Mouse (Mus musculus) MEL (cell line): ENCODE results near the gene Csad. TPM values are rescaled to one million over a fixed set of nuclear protein-coding genes. Genes with fewer than 3 reads are reported as not detected.

Experiments used
- DNase-seq: peaks from one replicate; pipeline ENCODE4 v3.0.0; 2011; ENCODE audit warnings: low read depth, low spot score
- H3K27ac ChIP-seq: 2 replicates; pipeline ENCODE4 v1.5.1; 2012; ENCODE audit warnings: low read depth, mild to moderate bottlenecking, control low read depth, low read length, moderate library complexity; ENCODE audit not compliant: control insufficient read depth
- H3K27me3 ChIP-seq, 2 experiments: fragments of 150-350 bp in 1 of 2; sonication (generic) in 1 of 2; 2 replicates each; pipeline ENCODE4 v1.6.1; 2012; ENCODE audit warnings: low read length in 2 of 2, mild to moderate bottlenecking in 2 of 2, improper control_type of control experiment in 1 of 2, moderate library complexity in 1 of 2; ENCODE audit not compliant: insufficient read depth in 2 of 2, control insufficient read depth in 1 of 2
- H3K36me3 ChIP-seq, 2 experiments: 2 replicates each; pipeline ENCODE4 v1.6.1; 2012 to 2014; ENCODE audit warnings: low read length in 2 of 2, improper control_type of control experiment in 1 of 2, inconsistent platforms in 1 of 2, mild to moderate bottlenecking in 1 of 2; ENCODE audit not compliant: insufficient read depth in 2 of 2, control insufficient read depth in 1 of 2
- H3K4me1 ChIP-seq, 2 experiments: fragments of 150-350 bp in 1 of 2; sonication (generic) in 1 of 2; 2 replicates each; pipeline ENCODE4 v1.6.1; 2012; ENCODE audit warnings: low read length in 2 of 2, improper control_type of control experiment in 1 of 2, mild to moderate bottlenecking in 1 of 2; ENCODE audit not compliant: insufficient read depth in 2 of 2, control insufficient read depth in 1 of 2
- H3K4me3 ChIP-seq, 2 experiments: fragments of 150-350 bp in 1 of 2; sonication (generic) in 1 of 2; 2 replicates each; pipeline ENCODE4 v1.5.1; 2012; ENCODE audit warnings: low read depth in 2 of 2, low read length in 2 of 2, mild to moderate bottlenecking in 2 of 2, moderate library complexity in 2 of 2, control low read depth in 1 of 2, improper control_type of control experiment in 1 of 2; ENCODE audit not compliant: control insufficient read depth in 1 of 2, insufficient read depth in 1 of 2
- H3K79me2 ChIP-seq: 2 replicates; pipeline ENCODE4 v1.6.1; 2012; ENCODE audit warnings: mild to moderate bottlenecking, low read length, moderate library complexity; ENCODE audit not compliant: control insufficient read depth, poor library complexity, insufficient read depth
- H3K9ac ChIP-seq: 2 replicates; pipeline ENCODE4 v1.6.1; 2012; ENCODE audit warnings: low read depth, mild to moderate bottlenecking, control low read depth, low read length, moderate library complexity; ENCODE audit not compliant: control insufficient read depth, poor library complexity, severe bottlenecking
- H3K9me3 ChIP-seq: fragments of 150-350 bp; sonication (generic); replicated peaks from 2 replicates; pipeline ENCODE4 v1.6.1; 2012; ENCODE audit warnings: mild to moderate bottlenecking, low read length, improper control_type of control experiment, moderate library complexity; ENCODE audit not compliant: insufficient read depth
- BHLHE40 ChIP-seq: IDR thresholded peaks from 2 replicates; pipeline ENCODE4 v1.6.1; 2012; ENCODE audit warnings: low read depth, mild to moderate bottlenecking, inconsistent platforms, low read length, improper control_type of control experiment, borderline replicate concordance
- CHD1 ChIP-seq: IDR thresholded peaks from 2 replicates; pipeline ENCODE4 v1.6.1; 2012; ENCODE audit warnings: low read depth, mild to moderate bottlenecking, inconsistent platforms, low read length, improper control_type of control experiment
- CTCF ChIP-seq, 3 experiments: IDR thresholded peaks in 2 of 3; conservative IDR thresholded peaks in 1 of 3; 2 replicates each; pipeline ENCODE4 v1.5.1; 2011 to 2012; ENCODE audit warnings: low read length in 3 of 3, low read depth in 2 of 3, mild to moderate bottlenecking in 2 of 3, improper control_type of control experiment in 1 of 3, inconsistent platforms in 1 of 3, mixed read lengths in 1 of 3, moderate library complexity in 1 of 3; ENCODE audit not compliant: control insufficient read depth in 1 of 3, insufficient read depth in 1 of 3, poor library complexity in 1 of 3, severe bottlenecking in 1 of 3
- E2F4 ChIP-seq: IDR thresholded peaks from 2 replicates; pipeline ENCODE4 v1.6.1; 2011; ENCODE audit warnings: low read depth, low read length, improper control_type of control experiment, borderline replicate concordance
- ELF1 ChIP-seq: IDR thresholded peaks from 2 replicates; pipeline ENCODE4 v1.6.1; 2014; ENCODE audit warnings: low read depth, mild to moderate bottlenecking, inconsistent platforms, low read length, improper control_type of control experiment, moderate library complexity
- EP300 ChIP-seq, 2 experiments: IDR thresholded peaks; 2 replicates each; pipeline ENCODE4 v1.6.1; 2011; ENCODE audit warnings: improper control_type of control experiment in 2 of 2, low read length in 2 of 2, low read depth in 1 of 2, mild to moderate bottlenecking in 1 of 2
- ETS1 ChIP-seq: IDR thresholded peaks from 2 replicates; pipeline ENCODE4 v1.6.1; 2012; ENCODE audit warnings: low read depth, mild to moderate bottlenecking, inconsistent platforms, low read length, improper control_type of control experiment, moderate library complexity
- GABPA ChIP-seq: IDR thresholded peaks from 2 replicates; pipeline ENCODE4 v1.6.1; 2012; ENCODE audit warnings: low read depth, mild to moderate bottlenecking, inconsistent platforms, low read length, improper control_type of control experiment, moderate library complexity
- GATA1 ChIP-seq: IDR thresholded peaks from 2 replicates; pipeline ENCODE4 v1.6.1; 2011; ENCODE audit warnings: low read depth, low read length, improper control_type of control experiment
- HCFC1 ChIP-seq: IDR thresholded peaks from 2 replicates; pipeline ENCODE4 v1.6.1; 2012; ENCODE audit warnings: low read depth, mild to moderate bottlenecking, inconsistent platforms, low read length, improper control_type of control experiment, moderate library complexity
- JUND ChIP-seq: IDR thresholded peaks from 2 replicates; pipeline ENCODE4 v1.6.1; 2011; ENCODE audit warnings: low read depth, mild to moderate bottlenecking, improper control_type of control experiment, low read length
- KAT2A ChIP-seq: conservative IDR thresholded peaks from 2 replicates; pipeline ENCODE4 v1.6.1; 2012; ENCODE audit warnings: low read depth, low read length, improper control_type of control experiment, inconsistent platforms
- MAFK ChIP-seq: IDR thresholded peaks from 2 replicates; pipeline ENCODE4 v1.6.1; 2011; ENCODE audit warnings: low read depth, mild to moderate bottlenecking, low read length, improper control_type of control experiment, borderline replicate concordance
- MAX ChIP-seq: IDR thresholded peaks from 2 replicates; pipeline ENCODE4 v1.6.1; 2011; ENCODE audit warnings: low read length, improper control_type of control experiment
- MAZ ChIP-seq: IDR thresholded peaks from 2 replicates; pipeline ENCODE4 v1.6.1; 2012; ENCODE audit warnings: low read depth, mild to moderate bottlenecking, inconsistent platforms, low read length, improper control_type of control experiment
- MXI1 ChIP-seq: IDR thresholded peaks from 2 replicates; pipeline ENCODE4 v1.6.1; 2011; ENCODE audit warnings: mild to moderate bottlenecking, low read depth, low read length, improper control_type of control experiment
- MYB ChIP-seq: IDR thresholded peaks from 2 replicates; pipeline ENCODE4 v1.6.1; 2011; ENCODE audit warnings: mild to moderate bottlenecking, low read depth, low read length, improper control_type of control experiment
- MYC ChIP-seq: IDR thresholded peaks from 2 replicates; pipeline ENCODE4 v1.6.1; 2011; ENCODE audit warnings: low read depth, mild to moderate bottlenecking, low read length, improper control_type of control experiment, moderate library complexity
- NELFE ChIP-seq: IDR thresholded peaks from 2 replicates; pipeline ENCODE4 v1.6.1; 2011; ENCODE audit warnings: low read depth, low read length, improper control_type of control experiment
- NRF1 ChIP-seq: IDR thresholded peaks from 2 replicates; pipeline ENCODE4 v1.6.1; 2014; ENCODE audit warnings: low read depth, mild to moderate bottlenecking, inconsistent platforms, low read length, improper control_type of control experiment, moderate library complexity; ENCODE audit not compliant: poor library complexity, insufficient read depth, severe bottlenecking
- POLR2AphosphoS2 ChIP-seq: IDR thresholded peaks from 2 replicates; pipeline ENCODE4 v1.6.1; 2011; ENCODE audit warnings: low read length, improper control_type of control experiment
- POLR2AphosphoS5 ChIP-seq: IDR thresholded peaks from 2 replicates; pipeline ENCODE4 v1.6.1; 2012; ENCODE audit warnings: low read depth, borderline replicate concordance, mild to moderate bottlenecking, inconsistent platforms, low read length, moderate library complexity, mixed read lengths
- RAD21 ChIP-seq: IDR thresholded peaks from 2 replicates; pipeline ENCODE4 v1.6.1; 2011; ENCODE audit warnings: mild to moderate bottlenecking, low read depth, low read length, improper control_type of control experiment
- RCOR1 ChIP-seq: IDR thresholded peaks from 2 replicates; pipeline ENCODE4 v1.6.1; 2012; ENCODE audit warnings: low read depth, mild to moderate bottlenecking, inconsistent platforms, low read length, improper control_type of control experiment
- SIN3A ChIP-seq: IDR thresholded peaks from 2 replicates; pipeline ENCODE4 v1.6.1; 2012; ENCODE audit warnings: low read length, improper control_type of control experiment, inconsistent platforms
- SMC3 ChIP-seq: IDR thresholded peaks from 2 replicates; pipeline ENCODE4 v1.6.1; 2011; ENCODE audit warnings: low read depth, low read length, improper control_type of control experiment
- TAL1 ChIP-seq: IDR thresholded peaks from 2 replicates; pipeline ENCODE4 v1.6.1; 2012; ENCODE audit warnings: mild to moderate bottlenecking, inconsistent platforms, low read length, moderate library complexity, mixed read lengths
- TBP ChIP-seq: IDR thresholded peaks from 2 replicates; pipeline ENCODE4 v1.8.0; 2011; ENCODE audit warnings: low read depth, low read length, improper control_type of control experiment
- TCF12 ChIP-seq: IDR thresholded peaks from 2 replicates; pipeline ENCODE4 v1.6.1; 2014; ENCODE audit warnings: low read depth, mild to moderate bottlenecking, inconsistent platforms, low read length, improper control_type of control experiment, moderate library complexity
- UBTF ChIP-seq: IDR thresholded peaks from 2 replicates; pipeline ENCODE4 v1.6.1; 2012; ENCODE audit warnings: low read depth, mild to moderate bottlenecking, inconsistent platforms, low read length, improper control_type of control experiment, moderate library complexity, borderline replicate concordance; ENCODE audit not compliant: insufficient read depth
- USF1 ChIP-seq: IDR thresholded peaks from 2 replicates; pipeline ENCODE4 v1.6.1; 2014; ENCODE audit warnings: low read depth, mild to moderate bottlenecking, inconsistent platforms, low read length, improper control_type of control experiment, moderate library complexity
- USF2 ChIP-seq, 2 experiments: IDR thresholded peaks; 2 replicates each; pipeline ENCODE4 v1.6.1; 2011 to 2012; ENCODE audit warnings: improper control_type of control experiment in 2 of 2, low read length in 2 of 2, borderline replicate concordance in 1 of 2, inconsistent platforms in 1 of 2, low read depth in 1 of 2, mild to moderate bottlenecking in 1 of 2; ENCODE audit not compliant: insufficient read depth in 1 of 2
- ZC3H11A ChIP-seq: IDR thresholded peaks from 2 replicates; pipeline ENCODE4 v1.6.1; 2012; ENCODE audit warnings: low read depth, mild to moderate bottlenecking, inconsistent platforms, low read length, improper control_type of control experiment
- ZKSCAN1 ChIP-seq: IDR thresholded peaks from 2 replicates; pipeline ENCODE4 v1.6.1; 2012; ENCODE audit warnings: low read depth, mild to moderate bottlenecking, inconsistent platforms, low read length, improper control_type of control experiment, moderate library complexity
- ZMIZ1 ChIP-seq: IDR thresholded peaks from 2 replicates; pipeline ENCODE4 v1.6.1; 2012; ENCODE audit warnings: low read depth, mild to moderate bottlenecking, inconsistent platforms, low read length, improper control_type of control experiment, moderate library complexity
- polyA plus RNA-seq, 2 experiments: library from polyadenylated mRNA; stranded (reverse) in 1 of 2; unstranded in 1 of 2; fragments of >175 nt in 1 of 2; fragments of >200 nt in 1 of 2; gene quantifications; 2 replicates each; pipeline versions ENCODE4 v1.2.1 to v1.2.4; 2012; ENCODE audit warnings: low replicate concordance in 2 of 2, low read depth in 1 of 2; ENCODE audit not compliant: insufficient read length in 2 of 2, insufficient read depth in 1 of 2, missing spikeins in 1 of 2
- total RNA-seq: library from RNA; depleted of rRNA; stranded (reverse); fragments of 300-350 nt; gene quantifications from 2 replicates; pipeline ENCODE4 v1.2.3, GENCODE M21; 2012

Gene Csad
- total and polyA plus RNA-seq, 3 experiments: 4.1 to 10.5 TPM; not detected in 1

DNA sequence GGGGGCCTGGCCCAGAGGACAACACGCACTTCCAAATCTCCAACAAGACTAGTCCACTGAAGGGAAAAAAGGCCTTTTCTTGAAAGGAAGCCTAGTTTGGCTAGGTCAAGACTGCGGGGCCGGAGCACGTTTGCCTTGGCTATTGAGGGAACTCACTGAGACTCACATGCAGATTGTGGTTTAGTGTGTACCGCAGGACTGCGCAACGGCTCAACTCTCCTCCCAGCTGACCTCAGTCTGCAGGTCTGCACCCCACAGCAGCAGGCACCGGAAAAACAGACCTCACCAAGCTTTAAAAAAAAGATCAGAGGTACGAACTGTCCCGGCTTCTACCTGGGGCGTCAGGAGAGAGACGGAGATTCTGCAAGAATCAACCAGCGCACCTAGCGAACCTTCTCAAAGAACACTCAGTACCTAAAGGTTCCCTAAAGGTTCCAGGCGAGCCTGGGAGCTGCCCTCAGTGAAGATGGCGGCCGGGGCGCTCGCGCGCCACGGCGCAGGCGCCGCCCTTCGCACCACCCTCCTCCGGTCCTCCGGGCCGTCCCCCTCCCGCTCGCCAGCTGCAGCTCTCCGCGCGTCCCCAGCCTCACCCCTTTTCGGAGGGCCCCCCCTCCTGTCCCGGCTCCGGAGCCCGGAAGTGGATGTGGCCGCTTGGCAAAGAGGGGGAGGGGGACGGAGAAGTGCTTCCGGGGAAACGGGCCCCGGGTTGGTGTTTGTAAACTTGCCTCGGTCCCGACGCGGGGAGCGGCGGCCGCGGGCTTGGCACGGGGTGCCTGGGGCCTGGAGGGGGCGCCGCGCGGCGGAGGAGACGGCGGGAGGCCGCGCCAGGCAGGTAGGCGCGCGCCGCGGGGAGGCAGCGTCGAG, 1.3 kb downstream of the Csad start, which contains the start of gene Zfp740:
Gene Zfp740 (plus strand): TSS at position 279 of the 864 bp plus-strand sequence.
- Histone ChIP-seq H3K9ac (peak within 1 kb of the TSS; percentile 97), H3K9me3 (no peaks in the 10 kb centered on the region), H3K36me3 (peaks cover 0 to 30% of the 10 kb centered on the region in 2 experiments; a peak in 3 of 4 replicates), H3K79me2 (peaks cover 8% of the 10 kb centered on the region), H3K4me1 (peaks cover 6 to 14% of the 10 kb centered on the region in 2 experiments), H3K27me3 (no peaks in the 10 kb centered on the region), H3K4me3 (peak within 1 kb of the TSS; percentile 93 to 97), H3K27ac (peak within 1 kb of the TSS; percentile 96)
- peak; percentile 99 for DNase-seq
- TF ChIP-seq POLR2AphosphoS2 (0 out of 2 replicates have a peak, but pooled peaks have one; percentile 17), ZC3H11A (no peak), ZMIZ1 (peak; percentile 70; the same call in 1 of the 2 replicates), USF1 (no peak; the same call in 1 of the 2 replicates), E2F4 (no peak), TCF12 (peak; percentile 69), MAZ (peak; percentile 100), GABPA (no peak), MXI1 (peak; percentile 69), MAFK (no peak), GATA1 (no peak), KAT2A (peak; percentile 87), USF2 (IDR thresholded peaks at IDR 0.05; ENCODE audit: borderline replicate concordance in 1 of 2, insufficient read depth in 1 of 2, low read depth in 1 of 2, low read length in 2 of 2) (no peak), MYC (no peak; the same call in none of the 2 replicates), MYB (no peak), RAD21 (no peak), ELF1 (peak; percentile 93), JUND (no peak), MAX (peak; percentile 29; the same call in 1 of the 2 replicates), EP300 (IDR thresholded peaks at IDR 0.05; ENCODE audit: low read depth in 1 of 2, low read length in 2 of 2) (peak; percentile 5 to 52; a peak in 3 of 4 replicates), BHLHE40 (peak; percentile 82), NELFE (peak; percentile 69), SIN3A (peak; percentile 88), CTCF (IDR thresholded peaks at IDR 0.05 in 2 of 3, conservative IDR thresholded peaks at IDR 0.05 in 1 of 3; ENCODE audit: control insufficient read depth in 1 of 3, insufficient read depth in 1 of 3, low read depth in 2 of 3, low read length in 3 of 3, poor library complexity in 1 of 3, severe bottlenecking in 1 of 3) (no peak; a peak in 1 of 6 replicates), ZKSCAN1 (no peak), ETS1 (peak; percentile 85), POLR2AphosphoS5 (no peak), TBP (peak; percentile 76), CHD1 (no peak), TAL1 (no peak), UBTF (peak; percentile 93; the same call in 1 of the 2 replicates), HCFC1 (peak; percentile 93), SMC3 (no peak), RCOR1 (0 out of 2 replicates have a peak, but pooled peaks have one; percentile 62), NRF1 (peak; percentile 96)
